Mouse (Mus musculus) midbrain, embryonic 16.5 days (tissue): ENCODE results near the gene Fam189b. TPM values are rescaled to one million over a fixed set of nuclear protein-coding genes. Genes with fewer than 3 reads are reported as not detected.

ENCODE experiments used
- ATAC-seq: fragments of 200-750 bp; cut with Nextera tagmentation; 2 replicates; pipeline ENCODE4 v1.8.0; 2017; ENCODE audit warnings: moderate TSS enrichment
- H3K27ac ChIP-seq: fragments of 300-500 bp; sonication (generic); 2 replicates; pipeline ENCODE4 v1.5.1; 2014; ENCODE audit warnings: mild to moderate bottlenecking, low read length, mixed read lengths
- H3K27me3 ChIP-seq: fragments of 300-500 bp; sonication (generic); 2 replicates; pipeline ENCODE4 v1.6.1; 2014; ENCODE audit warnings: low read depth, low read length, mixed read lengths; ENCODE audit not compliant: control insufficient read depth, insufficient read depth
- H3K36me3 ChIP-seq: fragments of 300-500 bp; sonication (generic); 2 replicates; pipeline ENCODE4 v1.6.1; 2014; ENCODE audit warnings: mild to moderate bottlenecking, low read length, moderate library complexity, mixed read lengths; ENCODE audit not compliant: control insufficient read depth, insufficient read depth
- H3K4me1 ChIP-seq: fragments of 300-500 bp; sonication (generic); 2 replicates; pipeline ENCODE4 v1.6.1; 2014; ENCODE audit warnings: mild to moderate bottlenecking, low read length, mixed read lengths; ENCODE audit not compliant: control insufficient read depth, insufficient read depth
- H3K4me2 ChIP-seq: fragments of 300-500 bp; sonication (generic); 2 replicates; pipeline ENCODE4 v1.6.1; 2014; ENCODE audit warnings: mild to moderate bottlenecking, low read length, mixed read lengths
- H3K4me3 ChIP-seq: fragments of 300-500 bp; sonication (generic); 2 replicates; pipeline ENCODE4 v1.5.1; 2014; ENCODE audit warnings: low read depth, mild to moderate bottlenecking, low read length, moderate library complexity, mixed read lengths
- H3K9ac ChIP-seq: fragments of 300-500 bp; sonication (generic); 2 replicates; pipeline ENCODE4 v1.6.1; 2014; ENCODE audit warnings: low read depth, low read length, mixed read lengths
- H3K9me3 ChIP-seq: fragments of 300-500 bp; sonication (generic); replicated peaks from 2 replicates; pipeline ENCODE4 v1.6.1; 2014; ENCODE audit warnings: mild to moderate bottlenecking, low read length, mixed read lengths; ENCODE audit not compliant: control insufficient read depth, poor library complexity, severe bottlenecking
- WGBS: fragments of 180-500 bp; shearing (Covaris S2); extraction: QIAGEN DNeasy Blood & Tissue Kit; methylation state at CpG from one replicate; pipeline ENCODE4 v1.1.7; 2014; 5-methylcytosine and 5-hydroxymethylcytosine counted together
- polyA plus RNA-seq: library from polyadenylated mRNA; unstranded; fragments of >200 nt; fragmentation: Nextera tagmentation; extraction: Ambion mirVana; gene quantifications from 2 replicates; pipeline ENCODE4 v1.2.1, GENCODE M21; 2015

The Fam189b gene
- 31.8 and 33.6 TPM in 2 replicates for polyA plus RNA-seq

GRCm38 (mm10) chr3:89183058-89183958 lies at the start of gene Fam189b:
Fam189b (plus strand) TSS chr3:89183143.
- Histone ChIP-seq H3K9me3 (no peaks in the 10 kb centered on the region), H3K4me2 (peak within 1 kb of the TSS; percentile 90), H3K27ac (peak within 1 kb of the TSS; percentile 92), H3K27me3 (no peaks in the 10 kb centered on the region), H3K36me3 (peaks cover 14% of the 10 kb centered on the region; the same call in 1 of the 2 replicates), H3K4me1 (peaks cover 25% of the 10 kb centered on the region), H3K4me3 (peak within 1 kb of the TSS; percentile 60), H3K9ac (peak within 1 kb of the TSS; percentile 87)
- WGBS = 4% methylated on average over 39 of the region's 39 CpGs
- peak; percentile 95 for ATAC-seq

DNA sequence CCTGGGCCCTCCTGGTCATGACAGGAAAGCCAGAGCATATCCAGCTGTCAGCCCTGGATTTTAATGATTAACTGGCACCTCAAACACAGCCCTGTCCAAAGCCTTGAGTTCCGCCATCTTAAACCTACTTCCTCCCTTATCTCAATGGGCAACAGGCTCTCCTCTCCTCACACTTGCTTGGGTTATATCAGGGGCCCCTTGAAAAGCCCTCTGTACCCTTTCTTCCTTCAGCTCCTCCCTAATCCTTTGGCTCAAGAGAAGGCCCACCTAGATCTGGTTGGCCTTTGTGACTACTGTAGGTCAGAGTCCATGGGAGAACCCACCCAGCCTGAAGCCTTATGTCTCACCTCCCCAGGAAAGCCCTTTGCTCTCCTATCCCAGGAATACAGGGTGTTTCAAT lies 49.2 kb upstream of the Fam189b start:
- Histone ChIP-seq H3K9ac (no peak overlapping the region), H3K4me3 (no peak overlapping the region), H3K9me3 (no peaks in the 10 kb centered on the region), H3K27ac (no peak overlapping the region), H3K27me3 (no peaks in the 10 kb centered on the region), H3K4me2 (no peak overlapping the region), H3K36me3 (no peaks in the 10 kb centered on the region), H3K4me1 (peaks cover 5% of the 10 kb centered on the region)
- ATAC-seq = no peak
- WGBS = 94% methylated on average over 1 of the region's 1 CpGs

DNA sequence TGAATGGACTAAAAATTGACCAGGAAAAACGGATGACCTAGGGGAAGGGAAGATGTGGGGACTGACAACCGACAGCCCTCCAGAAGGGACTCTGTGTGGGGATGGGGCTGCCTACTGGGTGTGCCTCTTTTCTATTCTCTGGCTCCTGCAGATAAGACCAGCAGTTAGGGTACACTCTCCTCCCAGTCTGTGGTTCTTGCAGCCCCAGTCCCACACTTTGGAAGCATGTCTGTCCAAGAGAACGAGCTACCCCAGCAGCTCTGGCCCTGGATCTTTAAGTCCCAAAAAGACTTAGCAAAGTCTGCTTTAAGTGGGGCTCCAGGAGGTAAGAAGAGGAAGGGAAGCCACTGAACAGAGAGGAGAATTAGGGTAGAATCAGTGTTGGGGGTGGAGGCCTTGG lies 47.0 kb upstream of the Fam189b start, which contains the start of gene Pklr:
Pklr (plus strand) TSS at position 185 of the 400 bp plus-strand sequence.
- 57% methylated on average over 3 of the region's 3 CpGs for WGBS
- Histone ChIP-seq H3K4me3 (no peak within 1 kb of the TSS), H3K4me1 (peaks cover 5% of the 10 kb centered on the region), H3K9me3 (no peaks in the 10 kb centered on the region), H3K4me2 (no peak within 1 kb of the TSS), H3K9ac (no peak within 1 kb of the TSS), H3K27me3 (no peaks in the 10 kb centered on the region), H3K36me3 (no peaks in the 10 kb centered on the region), H3K27ac (no peak within 1 kb of the TSS)
- no peak for ATAC-seq

DNA sequence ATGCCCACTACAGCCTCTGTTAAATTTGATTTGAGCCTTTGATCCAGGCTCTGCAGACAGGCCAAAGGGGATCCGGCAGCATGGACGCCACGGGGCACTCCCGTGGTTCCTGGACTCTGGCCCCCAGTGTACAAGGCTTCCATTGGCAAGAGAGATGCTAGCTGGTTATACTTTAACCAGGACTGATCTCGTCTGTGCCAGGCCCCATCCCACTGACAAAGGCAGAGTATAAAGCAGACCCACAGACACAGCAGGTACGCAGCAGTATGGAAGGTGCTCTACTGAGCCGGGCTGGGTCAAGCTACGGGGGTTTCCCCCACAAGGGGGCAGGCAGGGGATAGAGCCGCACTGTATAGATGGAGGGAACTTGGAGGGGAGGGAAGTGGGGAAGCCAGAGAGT lies 46.6 kb upstream of the Fam189b start:
- H3K9ac ChIP-seq = no peak overlapping the region
- H3K4me1 ChIP-seq = peaks cover 5% of the 10 kb centered on the region
- WGBS = 47% methylated on average over 9 of the region's 9 CpGs
- no peak overlapping the region for H3K4me3 ChIP-seq
- H3K9me3 ChIP-seq = no peaks in the 10 kb centered on the region
- ATAC-seq = no peak
- H3K27me3 ChIP-seq = no peaks in the 10 kb centered on the region
- H3K27ac ChIP-seq = no peak overlapping the region
- H3K4me2 ChIP-seq = no peak overlapping the region
- H3K36me3 ChIP-seq = no peaks in the 10 kb centered on the region

- no peak overlapping the region for H3K4me3 ChIP-seq
- WGBS = 83% methylated on average over 10 of the region's 10 CpGs
- no peaks in the 10 kb centered on the region for H3K4me1 ChIP-seq
- 0 out of 2 replicates have a peak, but pooled peaks cover 3% of the 10 kb centered on the region for H3K36me3 ChIP-seq
- H3K9ac ChIP-seq = no peak overlapping the region
- no peaks in the 10 kb centered on the region for H3K27me3 ChIP-seq
- no peak for ATAC-seq
- no peak overlapping the region for H3K4me2 ChIP-seq
- no peaks in the 10 kb centered on the region for H3K9me3 ChIP-seq
- no peak overlapping the region for H3K27ac ChIP-seq
Observed at GRCm38 (mm10) chr3:89144821-89145220, 38.1 kb upstream of the Fam189b start.

DNA sequence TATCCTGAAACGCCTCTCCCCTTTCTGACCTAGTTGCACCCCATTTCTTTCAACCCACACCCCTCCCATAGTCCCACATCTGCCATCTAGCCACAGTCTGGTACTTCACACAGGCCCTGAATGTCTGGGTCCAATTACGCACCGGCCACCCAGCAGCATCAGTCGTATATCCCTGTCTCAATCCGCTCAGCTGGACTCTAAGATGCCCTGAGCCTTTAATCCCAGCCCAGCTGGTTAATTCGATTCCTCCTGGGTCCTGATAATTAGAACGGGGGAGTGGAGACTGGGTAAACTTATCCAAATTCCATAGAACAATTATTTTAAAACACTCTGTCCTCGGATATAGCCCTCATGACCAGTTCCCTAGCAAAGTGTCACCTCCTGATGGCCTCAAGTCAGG lies 37.4 kb upstream of the Fam189b start:
- Histone ChIP-seq H3K4me3 (no peak overlapping the region), H3K27me3 (no peaks in the 10 kb centered on the region), H3K36me3 (0 out of 2 replicates have a peak, but pooled peaks cover 3% of the 10 kb centered on the region), H3K9ac (no peak overlapping the region), H3K9me3 (no peaks in the 10 kb centered on the region), H3K4me2 (no peak overlapping the region), H3K27ac (no peak overlapping the region), H3K4me1 (no peaks in the 10 kb centered on the region)
- WGBS = 20% methylated on average over 8 of the region's 8 CpGs
- 0 out of 2 replicates have a peak, but pooled peaks have one; percentile 5 for ATAC-seq

GRCm38 (mm10) chr3:89147101-89147978 lies 35.6 kb upstream of the Fam189b start:
- Histone ChIP-seq H3K27ac (no peak overlapping the region), H3K4me1 (no peaks in the 10 kb centered on the region), H3K4me2 (no peak overlapping the region), H3K4me3 (no peak overlapping the region), H3K9me3 (no peaks in the 10 kb centered on the region), H3K36me3 (peaks cover 5% of the 10 kb centered on the region; the same call in 1 of the 2 replicates), H3K27me3 (no peaks in the 10 kb centered on the region), H3K9ac (no peak overlapping the region)
- WGBS = 28% methylated on average over 26 of the region's 26 CpGs
- ATAC-seq = 0 out of 2 replicates have a peak, but pooled peaks have one; percentile 29

GRCm38 (mm10) chr3:89147979-89148311 lies 35.0 kb upstream of the Fam189b start:
- Histone ChIP-seq H3K9ac (no peak overlapping the region), H3K4me1 (no peaks in the 10 kb centered on the region), H3K27ac (no peak overlapping the region), H3K4me2 (no peak overlapping the region), H3K9me3 (no peaks in the 10 kb centered on the region), H3K4me3 (no peak overlapping the region), H3K36me3 (peaks cover 9% of the 10 kb centered on the region; the same call in 1 of the 2 replicates), H3K27me3 (no peaks in the 10 kb centered on the region)
- no peak for ATAC-seq
- 10% methylated on average over 15 of the region's 15 CpGs for WGBS
